Mouse (Mus musculus): ENCODE results near the gene Nkx6-2.

Gene Nkx6-2

DNA sequence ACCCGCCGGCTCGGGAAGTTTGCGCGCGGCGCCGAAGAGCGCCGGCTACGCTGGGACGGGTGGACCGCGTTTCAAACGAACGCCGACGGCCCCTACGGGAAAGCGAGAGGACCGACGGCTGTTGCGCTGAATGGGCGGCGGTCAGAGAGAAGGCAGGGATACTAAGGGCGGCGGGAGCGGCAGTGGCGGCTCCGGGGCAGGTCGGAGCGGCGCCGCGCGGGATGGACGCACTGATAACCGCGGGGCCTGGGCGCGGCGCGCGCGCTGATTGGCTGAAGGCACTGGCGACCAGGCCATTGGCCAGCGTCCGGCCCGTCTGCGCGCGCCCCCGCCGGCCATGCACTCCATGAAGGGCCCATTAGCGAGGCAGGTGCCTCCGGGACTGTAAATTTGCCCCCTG, at the start of gene Nkx6-2:
Nkx6-2 (minus strand) TSS at position 203 of the 400 bp plus-strand sequence.
- peak; percentile 40 for DNase-seq

DNA sequence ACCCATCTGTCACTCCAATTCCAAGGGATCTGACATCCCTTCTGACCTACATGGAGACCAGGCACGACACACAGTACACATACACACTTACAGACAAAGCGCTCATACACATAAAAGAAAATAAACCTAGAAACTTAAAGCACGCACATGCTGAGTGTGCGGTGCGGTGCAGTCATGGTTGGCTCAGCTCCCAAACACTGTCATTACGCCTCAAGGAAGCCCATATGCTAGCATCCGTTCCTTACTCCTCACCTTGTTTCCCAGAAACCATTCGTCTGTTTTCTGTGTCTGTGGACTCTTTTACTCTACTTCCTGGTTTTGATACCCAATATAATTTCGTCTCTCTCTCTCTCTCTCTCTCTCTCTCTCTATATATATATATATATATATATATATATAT, 42.6 kb upstream of the Nkx6-2 start:
- no peak for DNase-seq

DNA sequence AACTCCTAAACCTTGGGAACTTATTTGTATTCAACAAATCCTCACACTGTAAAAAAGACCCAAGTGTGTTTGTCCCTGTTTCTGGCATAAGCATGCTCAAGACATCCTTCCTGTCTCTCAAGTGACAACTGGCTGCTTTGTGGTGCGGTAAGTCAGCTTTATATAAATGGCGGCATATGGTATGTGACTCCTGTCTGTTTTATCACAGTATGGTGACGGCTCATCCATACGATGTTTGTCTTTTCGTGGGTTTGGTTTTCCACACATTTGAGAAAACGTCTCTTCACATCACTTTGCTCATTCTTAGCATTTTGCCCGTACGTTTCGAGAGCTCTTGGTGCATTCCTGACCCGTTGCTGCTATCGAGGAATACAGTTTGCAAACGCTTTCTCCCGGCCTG, 40.0 kb upstream of the Nkx6-2 start:
- DNase-seq: no peak

DNA sequence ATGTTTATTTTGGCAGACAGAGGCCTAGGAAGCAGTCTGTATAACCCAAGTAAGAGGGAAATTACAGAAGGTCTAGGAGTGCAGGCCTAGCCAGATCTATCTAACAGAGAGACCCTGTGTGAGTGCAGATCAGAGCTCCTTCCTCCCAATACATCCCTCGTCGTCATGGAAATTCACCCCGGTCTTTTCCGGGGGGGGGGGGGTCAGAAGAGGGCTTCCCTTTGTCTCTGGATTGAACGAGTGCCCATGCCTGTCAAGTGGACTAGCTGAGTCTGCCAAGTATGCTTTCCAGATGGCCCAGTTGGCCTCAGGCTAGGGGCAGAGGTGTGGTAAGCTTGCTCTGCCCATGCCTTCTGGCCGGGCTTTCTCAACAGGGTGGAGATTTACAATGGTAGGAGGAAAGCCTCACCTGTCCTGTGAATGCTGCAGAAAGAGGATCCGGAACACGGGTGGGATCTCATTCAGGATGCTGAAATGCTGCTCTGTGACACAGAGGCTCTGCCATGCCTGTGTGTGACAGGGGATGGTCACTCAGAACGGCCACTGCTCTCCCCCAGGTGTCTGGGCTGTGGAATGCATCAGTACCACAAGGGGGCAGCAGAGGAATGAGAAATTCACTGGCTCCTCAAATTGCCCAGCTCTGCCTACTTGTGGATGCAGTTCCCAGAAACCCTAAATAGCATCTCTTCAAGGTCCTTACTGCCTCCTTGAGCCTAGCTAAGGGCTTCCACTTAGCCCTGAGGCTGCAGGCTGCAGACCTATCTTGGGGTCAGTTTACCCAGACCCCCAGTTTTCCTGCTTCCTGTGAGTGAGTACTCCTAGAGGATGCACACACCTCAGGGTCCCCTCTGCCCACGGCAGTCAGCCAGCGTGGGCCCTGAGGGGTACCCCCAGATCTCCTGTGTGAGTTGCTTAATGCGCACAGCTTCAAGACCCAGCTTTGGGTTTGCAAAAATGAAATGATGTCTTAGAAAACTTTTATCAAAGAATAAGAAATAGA, 33.5 kb upstream of the Nkx6-2 start:
- DNase-seq: peak; percentile 67

DNA sequence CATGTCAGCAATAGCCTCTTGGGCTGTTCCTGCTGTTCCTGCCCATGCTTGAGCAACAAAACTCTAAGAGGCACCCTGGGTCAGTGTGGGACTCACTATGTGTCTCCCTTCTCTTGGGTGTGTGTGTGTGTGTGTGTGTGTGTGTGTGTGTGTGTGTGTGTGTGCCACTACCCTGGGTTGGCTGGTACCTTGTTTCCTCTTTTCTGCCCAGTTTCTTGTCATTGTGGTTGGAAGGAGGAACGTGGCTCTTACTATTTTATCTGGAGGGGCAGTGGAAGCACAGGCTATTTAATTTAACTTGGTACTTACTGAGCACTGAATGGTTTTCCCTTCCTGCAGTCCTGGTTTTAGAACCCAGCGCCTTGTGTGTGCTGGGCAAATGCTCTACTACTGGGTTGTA, 27.7 kb upstream of the Nkx6-2 start:
- DNase-seq: no peak

GRCm38 (mm10) chr7:139595862-139596261, 13.3 kb upstream of the Nkx6-2 start:
- no peak for DNase-seq

- no peak for DNase-seq
Measured at GRCm38 (mm10) chr7:139595311-139595710, 12.7 kb upstream of the Nkx6-2 start.

- DNase-seq: no peak
Measured at GRCm38 (mm10) chr7:139591311-139591710, 8.7 kb upstream of the Nkx6-2 start.

GRCm38 (mm10) chr7:139590302-139590701, 7.7 kb upstream of the Nkx6-2 start:
- DNase-seq: peak; percentile 61

- no peak for DNase-seq
Measured at GRCm38 (mm10) chr7:139587919-139588318, 5.3 kb upstream of the Nkx6-2 start.

- no peak for DNase-seq
Measured at GRCm38 (mm10) chr7:139585183-139585821, 2.7 kb upstream of the Nkx6-2 start.

DNA sequence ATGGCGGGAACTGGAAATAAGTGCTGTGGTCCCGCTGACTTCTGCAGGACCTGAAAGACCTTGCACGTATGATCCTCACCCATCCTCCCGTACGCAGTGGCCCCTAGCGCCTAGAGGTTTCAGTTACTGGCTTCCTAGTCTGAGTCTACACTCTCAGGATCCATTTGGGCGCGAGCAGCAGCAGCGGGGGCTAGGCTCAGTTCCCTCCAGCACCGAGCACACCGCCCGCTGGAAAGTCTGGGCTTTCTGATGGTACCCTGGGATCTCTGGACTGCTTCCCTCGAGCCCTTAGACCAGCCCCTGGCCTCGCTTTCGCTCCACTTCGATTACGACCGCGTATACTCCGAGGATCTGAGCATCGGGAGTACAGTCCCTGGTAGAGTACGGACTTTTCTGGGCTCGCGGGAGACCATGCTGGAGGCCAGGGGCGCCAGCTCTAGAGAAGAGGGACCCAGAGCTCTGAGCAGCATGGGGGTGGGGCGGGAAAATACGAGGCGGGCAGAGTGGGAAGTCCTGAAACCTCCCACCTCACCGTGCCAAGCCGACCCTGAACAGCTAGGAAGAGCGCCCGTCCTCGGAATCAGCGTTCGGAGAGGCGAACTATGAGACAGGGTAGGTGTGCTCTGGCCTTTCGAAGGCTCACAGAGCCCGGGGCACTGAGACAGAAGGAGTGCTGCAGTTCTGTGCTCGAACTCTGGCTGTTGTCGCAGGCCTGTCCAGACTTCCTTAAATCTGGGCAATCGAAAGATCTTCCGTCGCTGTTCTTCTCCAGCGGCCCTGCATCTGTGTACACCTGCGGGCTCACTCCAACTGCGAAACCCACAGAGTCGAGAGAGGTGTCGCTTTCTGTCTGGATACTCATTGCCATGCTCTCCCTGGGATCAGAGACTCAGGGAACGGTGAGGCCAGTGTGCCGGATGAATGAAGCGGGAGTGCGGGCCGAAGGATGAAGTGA, 1.9 kb upstream of the Nkx6-2 start:
- no peak for DNase-seq

- no peak for DNase-seq
Measured at GRCm38 (mm10) chr7:139583094-139583737, 619 bp upstream of the Nkx6-2 start.

DNA sequence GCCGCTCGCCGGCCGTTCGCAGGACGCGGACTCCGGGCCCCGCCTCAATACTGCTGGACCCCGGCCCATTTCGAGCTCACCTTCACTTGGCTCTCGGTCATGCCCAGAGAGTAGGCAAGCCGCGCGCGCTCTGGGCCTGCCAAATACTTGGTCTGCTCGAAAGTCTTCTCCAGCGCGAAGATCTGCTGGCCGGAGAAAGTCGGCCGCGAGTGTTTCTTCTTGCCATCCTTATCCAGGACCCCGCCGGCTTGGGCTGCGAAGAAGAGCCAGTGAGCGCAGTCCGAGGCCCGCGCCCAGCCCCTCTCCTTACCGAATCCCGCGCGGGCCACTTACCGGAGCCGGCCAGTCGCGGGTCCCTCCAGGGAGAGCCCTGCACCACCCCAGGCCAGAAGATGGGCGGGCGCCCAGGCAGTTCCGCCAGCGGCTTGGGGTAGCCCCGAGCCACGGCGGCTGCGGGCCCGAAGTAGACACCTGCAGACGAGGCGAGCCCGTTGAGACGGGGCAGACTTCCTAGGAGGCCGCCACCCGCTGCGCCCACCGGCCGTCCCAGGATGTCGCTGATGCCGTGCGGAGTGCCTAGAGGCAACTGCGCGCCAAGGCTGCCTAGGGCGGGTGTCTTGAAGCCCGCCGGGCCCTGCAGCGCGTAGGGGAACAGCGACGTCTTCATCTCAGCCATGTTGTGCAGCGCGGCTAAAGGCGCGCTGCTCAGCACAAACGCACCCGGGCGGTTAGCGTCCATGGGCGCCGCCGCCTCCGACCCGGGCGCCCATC, 611 bp downstream of the Nkx6-2 start:
- DNase-seq: peak; percentile 9

GRCm38 (mm10) chr7:139580851-139581775, 1.5 kb downstream of the Nkx6-2 start:
- peak; percentile 10 for DNase-seq

- DNase-seq: no peak
Measured at GRCm38 (mm10) chr7:139579261-139579905, 3.2 kb downstream of the Nkx6-2 start.

DNA sequence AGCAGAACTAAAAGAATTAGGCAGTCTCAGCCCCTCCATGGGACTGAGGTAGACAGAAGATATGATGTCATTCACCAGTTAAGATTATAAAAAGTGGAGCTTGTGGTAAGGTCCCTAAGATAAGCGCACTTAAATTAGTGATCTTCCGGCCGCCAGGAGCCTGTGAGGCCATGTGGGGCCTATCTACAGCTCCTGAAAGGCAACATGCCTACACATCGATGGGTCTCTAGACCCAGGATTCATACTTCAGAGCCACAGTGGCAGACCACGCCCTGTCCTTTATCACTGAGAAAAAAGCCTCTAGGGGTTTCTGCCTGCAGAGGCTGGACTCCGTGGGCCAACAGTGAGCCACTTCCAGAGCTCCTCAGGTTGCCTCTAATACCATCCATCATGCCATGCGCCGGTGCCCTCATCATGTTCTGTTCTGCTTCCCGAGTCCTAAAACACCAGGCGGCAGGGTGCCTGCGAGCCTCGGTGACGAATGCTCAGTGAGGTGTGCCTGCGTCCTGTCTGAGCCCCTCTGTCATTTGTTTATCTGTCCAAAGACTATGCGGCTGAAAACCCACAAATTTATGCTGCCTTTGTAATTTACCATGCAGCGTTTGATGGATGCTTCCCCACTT, 6.4 kb downstream of the Nkx6-2 start:
- no peak for DNase-seq

DNA sequence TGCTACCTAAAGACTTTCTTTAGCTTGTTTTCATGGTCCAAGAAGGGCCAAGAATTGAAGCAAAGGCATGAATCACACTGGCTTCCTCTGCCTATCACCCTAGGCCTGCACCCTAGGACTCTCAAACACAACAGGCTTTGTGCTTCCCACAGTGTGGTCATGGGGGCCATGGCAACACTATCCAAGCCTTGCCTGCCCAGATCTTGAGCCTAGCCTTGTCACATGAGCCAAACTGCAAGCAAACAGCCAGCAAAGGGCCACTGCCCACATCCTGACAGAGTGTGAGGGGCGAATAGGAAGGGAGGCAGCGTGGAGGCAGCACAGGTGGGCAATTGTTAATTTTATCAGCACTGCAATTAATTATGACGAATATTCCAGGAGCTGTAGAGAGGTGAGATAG, 9.9 kb downstream of the Nkx6-2 start:
- DNase-seq: no peak

DNA sequence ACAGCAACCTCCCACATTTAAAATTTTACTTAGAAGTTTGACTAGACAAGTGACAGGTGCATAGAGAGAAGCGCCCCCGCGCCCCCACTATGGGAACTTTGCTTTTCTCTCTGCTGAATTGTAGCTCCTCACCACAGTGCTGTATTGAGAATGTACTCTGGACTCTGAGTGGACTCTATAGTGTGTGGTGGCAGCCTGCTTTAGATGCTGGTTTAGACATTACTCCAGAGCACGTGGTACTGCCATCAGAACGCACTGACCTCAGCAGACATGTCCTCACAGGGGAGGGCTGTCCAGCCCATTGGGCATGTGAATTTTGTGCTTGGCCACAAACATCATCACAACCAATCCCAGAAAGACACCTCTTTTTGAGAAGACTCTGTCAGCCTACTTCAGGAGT, 11.8 kb downstream of the Nkx6-2 start:
- DNase-seq: no peak
